Mouse (Mus musculus): ENCODE data around the gene Paqr6. TPM values are rescaled to one million over a fixed set of nuclear protein-coding genes. Genes with fewer than 3 reads are reported as not detected.

Paqr6 gene
- polyA plus RNA-seq, 1 experiment from 2014 or later: 2.4 TPM

DNA sequence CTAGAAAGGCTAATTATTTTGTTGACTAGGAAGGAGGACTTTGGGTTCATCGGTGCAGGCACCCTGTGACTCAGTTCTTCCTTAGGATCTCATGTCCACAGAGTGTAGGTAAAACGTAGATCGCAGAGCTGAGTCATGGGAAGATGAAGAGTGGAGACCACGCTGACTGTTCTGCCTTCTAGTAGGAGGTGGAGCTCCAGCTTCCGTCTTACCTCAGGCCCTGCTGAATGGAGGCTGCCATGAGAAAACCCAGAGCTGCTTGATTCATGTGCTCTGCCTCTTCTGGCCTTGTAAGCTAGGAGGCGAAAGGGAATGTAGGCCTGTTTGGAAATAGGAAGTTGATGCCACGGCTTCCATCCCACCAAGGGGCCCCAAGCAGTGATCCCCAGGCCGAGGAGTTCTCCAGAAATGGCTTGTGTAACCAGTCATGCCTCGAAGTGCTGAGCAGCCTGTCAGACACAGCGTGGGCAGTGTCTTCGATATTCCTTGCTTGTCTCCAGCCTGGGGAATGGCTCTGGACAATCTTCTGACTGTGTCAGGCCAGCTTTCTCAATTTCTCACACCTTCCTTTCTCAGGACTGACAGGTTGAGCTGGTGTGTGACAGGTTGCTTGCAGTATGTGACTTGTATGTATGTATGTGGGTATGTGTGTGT lies 26.9 kb upstream of the Paqr6 start:
- peaks cover 12% of the 10 kb centered on the region for H3K4me1 ChIP-seq (replicated peaks; ENCODE audit: control insufficient read depth, insufficient read depth, low read length)
- 50% methylated on average over 11 of the region's 11 CpGs for WGBS
- ATAC-seq (replicated peaks; ENCODE audit: low FRiP score, low TSS enrichment, low read depth) (no peak), DNase-seq (ENCODE audit: low spot score) (peak; percentile 61)
- peak overlapping the region; percentile 55 for H3K4me2 ChIP-seq (ENCODE audit: low read length)
- no peak overlapping the region for H3K9ac ChIP-seq (ENCODE audit: low read length)
- no peaks in the 10 kb centered on the region for H3K9me3 ChIP-seq (ENCODE audit: control insufficient read depth, low read length)
- H3K27me3 ChIP-seq (replicated peaks; ENCODE audit: control insufficient read depth, insufficient read depth, low read length): no peaks in the 10 kb centered on the region
- H3K27ac ChIP-seq (ENCODE audit: low read depth): 0 out of 2 replicates have a peak overlapping the region, but pooled peaks have one; percentile 3
- 0 out of 2 replicates have a peak overlapping the region, but pooled peaks have one; percentile 11 for H3K4me3 ChIP-seq (ENCODE audit: low read depth, low read length)
- peaks cover 12% of the 10 kb centered on the region for H3K36me3 ChIP-seq (ENCODE audit: control insufficient read depth, insufficient read depth, low read length)

GRCm38 (mm10) chr3:88338316-88338715 lies 26.1 kb upstream of the Paqr6 start:
- 88% methylated on average over 7 of the region's 7 CpGs for WGBS
- ATAC-seq (replicated peaks; ENCODE audit: low FRiP score, low TSS enrichment, low read depth): no peak
- no peak overlapping the region; the same call in 1 of the 2 replicates for H3K4me2 ChIP-seq (ENCODE audit: low read length)
- H3K36me3 ChIP-seq (ENCODE audit: control insufficient read depth, insufficient read depth, low read length): peaks cover 20% of the 10 kb centered on the region
- peaks cover 12% of the 10 kb centered on the region for H3K4me1 ChIP-seq (replicated peaks; ENCODE audit: control insufficient read depth, insufficient read depth, low read length)
- H3K9me3 ChIP-seq (ENCODE audit: control insufficient read depth, low read length): no peaks in the 10 kb centered on the region
- no peaks in the 10 kb centered on the region for H3K27me3 ChIP-seq (replicated peaks; ENCODE audit: control insufficient read depth, insufficient read depth, low read length)
- H3K9ac ChIP-seq (ENCODE audit: low read length): no peak overlapping the region
- DNase-seq (ENCODE audit: low spot score): no peak
- H3K27ac ChIP-seq (ENCODE audit: low read depth): no peak overlapping the region
- H3K4me3 ChIP-seq (ENCODE audit: low read depth, low read length): no peak overlapping the region

DNA sequence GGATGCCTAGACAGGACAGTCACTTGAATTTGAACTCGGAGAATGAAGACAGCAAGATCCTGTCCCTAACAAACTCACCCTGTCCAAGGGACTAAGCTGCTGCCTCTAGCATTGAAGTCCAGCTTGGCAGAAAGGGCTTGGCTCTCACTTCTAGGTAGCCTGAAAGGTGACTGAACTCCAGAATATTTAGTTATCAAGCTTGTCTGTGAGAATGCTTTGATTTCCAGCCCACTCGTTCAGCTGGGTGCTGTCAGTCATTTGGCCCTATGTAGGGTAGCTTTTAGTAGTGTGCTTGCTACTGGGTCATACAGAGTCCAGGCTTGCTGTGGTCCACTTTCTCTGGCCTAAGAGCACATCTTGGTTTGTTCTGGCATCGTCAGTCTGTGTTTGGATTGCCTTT lies 25.4 kb upstream of the Paqr6 start:
- Histone ChIP-seq H3K9me3 (ENCODE audit: control insufficient read depth, low read length) (no peaks in the 10 kb centered on the region), H3K4me2 (ENCODE audit: low read length) (no peak overlapping the region), H3K4me3 (ENCODE audit: low read depth, low read length) (no peak overlapping the region), H3K27ac (ENCODE audit: low read depth) (no peak overlapping the region), H3K36me3 (ENCODE audit: control insufficient read depth, insufficient read depth, low read length) (peaks cover 27% of the 10 kb centered on the region), H3K9ac (ENCODE audit: low read length) (no peak overlapping the region), H3K4me1 (replicated peaks; ENCODE audit: control insufficient read depth, insufficient read depth, low read length) (peaks cover 12% of the 10 kb centered on the region), H3K27me3 (replicated peaks; ENCODE audit: control insufficient read depth, insufficient read depth, low read length) (no peaks in the 10 kb centered on the region)
- DNase-seq (ENCODE audit: low spot score): no peak
- no peak for ATAC-seq (replicated peaks; ENCODE audit: low FRiP score, low TSS enrichment, low read depth)
- 76% methylated on average over 3 of the region's 3 CpGs for WGBS

DNA sequence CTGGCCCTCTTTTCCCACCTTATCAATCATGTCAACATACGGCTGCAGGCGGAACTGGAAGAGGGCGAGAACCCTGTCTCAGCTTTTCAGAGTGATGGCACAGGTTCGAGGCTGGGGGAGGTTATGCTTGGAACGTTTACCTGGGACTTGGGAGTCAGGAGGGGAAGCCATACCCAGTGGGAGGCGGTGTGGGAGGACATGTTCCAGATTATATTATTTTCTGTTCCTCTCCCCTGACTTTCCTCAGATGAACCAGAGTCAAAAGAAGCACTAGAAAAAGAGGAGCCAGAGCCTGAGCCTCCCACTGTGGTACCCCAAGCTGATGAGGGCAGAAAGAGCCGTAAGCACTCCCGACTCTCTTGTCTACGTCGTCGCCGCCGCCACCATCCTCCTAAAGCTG lies 13.7 kb upstream of the Paqr6 start:
- H3K4me3 ChIP-seq (ENCODE audit: low read depth, low read length): no peak overlapping the region
- H3K36me3 ChIP-seq (ENCODE audit: control insufficient read depth, insufficient read depth, low read length): peaks cover 99% of the 10 kb centered on the region
- H3K4me2 ChIP-seq (ENCODE audit: low read length): no peak overlapping the region
- no peak for DNase-seq (ENCODE audit: low spot score)
- no peak overlapping the region for H3K9ac ChIP-seq (ENCODE audit: low read length)
- no peaks in the 10 kb centered on the region for H3K4me1 ChIP-seq (replicated peaks; ENCODE audit: control insufficient read depth, insufficient read depth, low read length)
- 89% methylated on average over 13 of the region's 13 CpGs for WGBS
- H3K27me3 ChIP-seq (replicated peaks; ENCODE audit: control insufficient read depth, insufficient read depth, low read length): no peaks in the 10 kb centered on the region
- no peaks in the 10 kb centered on the region for H3K9me3 ChIP-seq (ENCODE audit: control insufficient read depth, low read length)
- no peak overlapping the region for H3K27ac ChIP-seq (ENCODE audit: low read depth)
- no peak for ATAC-seq (replicated peaks; ENCODE audit: low FRiP score, low TSS enrichment, low read depth)

DNA sequence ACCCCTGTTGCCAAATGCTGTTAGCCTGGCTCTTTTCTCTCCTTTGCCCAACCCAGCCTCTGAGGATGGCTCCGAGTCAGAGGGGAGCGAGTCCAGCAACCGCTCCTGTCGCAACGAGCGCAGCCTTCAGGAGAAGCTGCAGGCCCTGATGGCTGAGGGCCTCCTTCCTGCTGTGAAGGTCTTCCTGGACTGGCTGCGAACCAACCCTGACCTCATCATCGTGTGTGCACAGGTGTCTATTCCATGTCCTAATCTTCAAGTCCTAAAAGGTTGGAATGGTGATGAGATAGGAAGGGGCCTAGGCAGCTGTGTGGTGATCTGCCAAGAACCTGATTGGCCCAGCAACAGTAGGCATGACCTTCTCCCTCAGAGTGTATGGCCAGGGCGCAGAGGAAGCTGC lies 11.5 kb upstream of the Paqr6 start:
- H3K4me3 ChIP-seq (ENCODE audit: low read depth, low read length): no peak overlapping the region
- no peak for ATAC-seq (replicated peaks; ENCODE audit: low FRiP score, low TSS enrichment, low read depth)
- no peaks in the 10 kb centered on the region for H3K9me3 ChIP-seq (ENCODE audit: control insufficient read depth, low read length)
- peaks cover 100% of the 10 kb centered on the region for H3K36me3 ChIP-seq (ENCODE audit: control insufficient read depth, insufficient read depth, low read length)
- no peaks in the 10 kb centered on the region for H3K4me1 ChIP-seq (replicated peaks; ENCODE audit: control insufficient read depth, insufficient read depth, low read length)
- no peak overlapping the region for H3K9ac ChIP-seq (ENCODE audit: low read length)
- H3K4me2 ChIP-seq (ENCODE audit: low read length): no peak overlapping the region
- WGBS: 94% methylated on average over 9 of the region's 9 CpGs
- H3K27me3 ChIP-seq (replicated peaks; ENCODE audit: control insufficient read depth, insufficient read depth, low read length): no peaks in the 10 kb centered on the region
- no peak for DNase-seq (ENCODE audit: low spot score)
- H3K27ac ChIP-seq (ENCODE audit: low read depth): no peak overlapping the region

GRCm38 (mm10) chr3:88354396-88355165 lies 9.8 kb upstream of the Paqr6 start:
- Histone ChIP-seq H3K9ac (ENCODE audit: low read length) (no peak overlapping the region), H3K4me1 (replicated peaks; ENCODE audit: control insufficient read depth, insufficient read depth, low read length) (no peaks in the 10 kb centered on the region), H3K4me3 (ENCODE audit: low read depth, low read length) (no peak overlapping the region), H3K27ac (ENCODE audit: low read depth) (no peak overlapping the region), H3K36me3 (ENCODE audit: control insufficient read depth, insufficient read depth, low read length) (peaks cover 100% of the 10 kb centered on the region), H3K27me3 (replicated peaks; ENCODE audit: control insufficient read depth, insufficient read depth, low read length) (no peaks in the 10 kb centered on the region), H3K4me2 (ENCODE audit: low read length) (no peak overlapping the region), H3K9me3 (ENCODE audit: control insufficient read depth, low read length) (no peaks in the 10 kb centered on the region)
- DNase-seq (ENCODE audit: low spot score) (no peak), ATAC-seq (replicated peaks; ENCODE audit: low FRiP score, low TSS enrichment, low read depth) (no peak)
- 94% methylated on average over 8 of the region's 8 CpGs for WGBS

DNA sequence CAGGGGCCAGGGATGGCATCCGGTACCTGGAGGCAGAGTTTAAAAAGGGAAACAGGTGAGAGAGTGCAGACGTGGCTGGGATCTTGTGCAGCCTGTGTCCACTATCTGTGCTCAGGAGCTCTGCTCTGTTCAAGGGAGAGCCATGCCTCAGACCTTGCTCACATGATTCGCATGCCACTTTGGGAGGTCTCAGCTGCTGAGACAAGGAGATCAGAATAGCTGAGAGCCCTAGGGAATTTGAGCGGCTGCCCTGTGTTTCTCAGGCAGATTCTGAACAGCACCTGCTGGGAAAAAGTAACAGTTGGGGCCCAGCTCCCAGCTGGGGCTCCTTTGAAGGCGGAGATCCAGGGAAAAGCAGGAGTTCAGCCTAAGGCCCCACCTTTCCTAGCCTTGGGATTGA lies 4.8 kb upstream of the Paqr6 start:
- no peak overlapping the region for H3K27ac ChIP-seq (ENCODE audit: low read depth)
- DNase-seq (ENCODE audit: low spot score) (no peak), ATAC-seq (replicated peaks; ENCODE audit: low FRiP score, low TSS enrichment, low read depth) (no peak)

GRCm38 (mm10) chr3:88359989-88360388 lies 4.4 kb upstream of the Paqr6 start:
- WGBS: 67% methylated on average over 3 of the region's 3 CpGs
- Histone ChIP-seq H3K27me3 (replicated peaks; ENCODE audit: control insufficient read depth, insufficient read depth, low read length) (peaks cover 2% of the 10 kb centered on the region), H3K9me3 (ENCODE audit: control insufficient read depth, low read length) (no peaks in the 10 kb centered on the region), H3K4me3 (ENCODE audit: low read depth, low read length) (no peak overlapping the region), H3K27ac (ENCODE audit: low read depth) (no peak overlapping the region), H3K36me3 (ENCODE audit: control insufficient read depth, insufficient read depth, low read length) (peaks cover 78% of the 10 kb centered on the region), H3K9ac (ENCODE audit: low read length) (no peak overlapping the region), H3K4me1 (replicated peaks; ENCODE audit: control insufficient read depth, insufficient read depth, low read length) (0 out of 2 replicates have a peak, but pooled peaks cover 4% of the 10 kb centered on the region), H3K4me2 (ENCODE audit: low read length) (no peak overlapping the region)
- ATAC-seq (replicated peaks; ENCODE audit: low FRiP score, low TSS enrichment, low read depth): no peak
- DNase-seq (ENCODE audit: low spot score): no peak

More for the DNA sequence above, 4.8 kb upstream of the Paqr6 start:
- H3K36me3 ChIP-seq (ENCODE audit: control insufficient read depth, insufficient read depth, low read length): peaks cover 82% of the 10 kb centered on the region
- H3K4me2 ChIP-seq (ENCODE audit: low read length): no peak overlapping the region
- H3K27me3 ChIP-seq (replicated peaks; ENCODE audit: control insufficient read depth, insufficient read depth, low read length): no peaks in the 10 kb centered on the region; the same call in 1 of the 2 replicates
- no peak overlapping the region for H3K4me3 ChIP-seq (ENCODE audit: low read depth, low read length)
- 0 out of 2 replicates have a peak, but pooled peaks cover under 1% of the 10 kb centered on the region for H3K4me1 ChIP-seq (replicated peaks; ENCODE audit: control insufficient read depth, insufficient read depth, low read length)
- H3K9me3 ChIP-seq (ENCODE audit: control insufficient read depth, low read length): no peaks in the 10 kb centered on the region
- 75% methylated on average over 5 of the region's 5 CpGs for WGBS
- H3K9ac ChIP-seq (ENCODE audit: low read length): no peak overlapping the region

Measured in intestine, embryonic 14.5 days (tissue).